ENCODE assay signal across 23 mouse cellular contexts in genomic region chr11:114114674-114115073, GRCm38 (mm10). TPM values are rescaled to one million over a fixed set of nuclear protein-coding genes. Genes with fewer than 3 reads are reported as not detected.
DNase-seq lines count a peak whose midpoint lies in the region; ATAC-seq and TF ChIP-seq lines count a peak whose summit lies in the region.
"Had no signal": no experiment of that assay in that cellular context is flagged by ENCODE, and none has a peak within 500 bp of the region (broad histone marks: within the 10 kb centered on the region; RNA-seq: fewer than 3 reads in every experiment).

No protein-coding gene starts in this region.

- no peak overlapping the region for H3K4me3 ChIP-seq in gastrocnemius, adult 2 months
- no peak overlapping the region for H3K4me3 ChIP-seq in kidney, postnatal 0 days (replicated peaks; ENCODE audit: low read depth, low read length)
- no peak overlapping the region for H3K4me3 ChIP-seq in stomach, postnatal 0 days (ENCODE audit: low read depth, low read length)
- H3K4me3 ChIP-seq: embryonic facial prominence, embryonic 15.5 days; erythroblast, embryonic 14.5 days; heart, embryonic 15.5 days had no signal

- no peak for TF ChIP-seq POLR2A in brain, embryonic 14.5 days (IDR thresholded peaks at IDR 0.05; ENCODE audit: borderline replicate concordance, extremely low read depth, insufficient read depth, insufficient read length, poor library complexity, severe bottlenecking)

- no peak for ATAC-seq in kidney, postnatal 0 days (replicated peaks; ENCODE audit: low FRiP score, low read depth)
- no peak for ATAC-seq in stomach, postnatal 0 days (ENCODE audit: low FRiP score, low TSS enrichment)
- ATAC-seq: CD4-positive, CD25-positive, alpha-beta regulatory T cell, adult 4 months had no signal

- TF ChIP-seq EP300 in stomach, postnatal 0 days (optimal IDR thresholded peaks at IDR 0.05): no peak

- H3K9me3 ChIP-seq in kidney, postnatal 0 days (replicated peaks; ENCODE audit: low read length): no peaks in the 10 kb centered on the region
- no peaks in the 10 kb centered on the region for H3K9me3 ChIP-seq in stomach, postnatal 0 days (ENCODE audit: control insufficient read depth, low read length)
- H3K9me3 ChIP-seq: embryonic facial prominence, embryonic 15.5 days; heart, embryonic 15.5 days had no signal

- H3K27ac ChIP-seq in gastrocnemius, adult 2 months: no peak overlapping the region
- no peak overlapping the region for H3K27ac ChIP-seq in kidney, postnatal 0 days
- no peak overlapping the region for H3K27ac ChIP-seq in stomach, postnatal 0 days (replicated peaks)
- H3K27ac ChIP-seq: embryonic facial prominence, embryonic 15.5 days; heart, embryonic 15.5 days had no signal

- WGBS in kidney, postnatal 0 days: 71% methylated on average over 12 of the region's 12 CpGs
- WGBS in stomach, postnatal 0 days: 65% methylated on average over 12 of the region's 12 CpGs

- no peak for DNase-seq in gastrocnemius, adult 2 months
- no peak for DNase-seq in gastrocnemius, adult 18-20 months (ENCODE audit: low spot score)
- no peak for DNase-seq in kidney, postnatal 0 days (ENCODE audit: low spot score)
- no peak for DNase-seq in kidney, postnatal 14 days
- peak; percentile 53 for DNase-seq in brain, embryonic 14.5 days (ENCODE audit: low read depth)
- no peak for DNase-seq in stomach, postnatal 0 days (ENCODE audit: low spot score)
- no peak for DNase-seq in spleen, adult 12 weeks (ENCODE audit: low spot score)
- DNase-seq: adrenal gland, adult 8-10 months; cerebellum, adult 11 months; cerebellum, adult 8-10 months; cerebellum, postnatal 14 days; gastrocnemius, postnatal 10 days; heart, adult 18-20 months; heart, postnatal 14 days; kidney, adult 2 months had no signal

- peak; percentile 6; the same call in 1 of the 2 replicates for TF ChIP-seq CTCF in gastrocnemius, adult 2 months (IDR thresholded peaks at IDR 0.05)
- TF ChIP-seq CTCF in kidney, postnatal 0 days (IDR thresholded peaks at IDR 0.05; ENCODE audit: low read depth): peak; percentile 8; the same call in 1 of the 2 replicates
- TF ChIP-seq CTCF in brain, embryonic 14.5 days (IDR thresholded peaks at IDR 0.05; ENCODE audit: borderline replicate concordance, extremely low read depth, insufficient read depth, insufficient read length): 0 out of 2 replicates have a peak, but pooled peaks have one; percentile 6
- TF ChIP-seq CTCF in stomach, postnatal 0 days (IDR thresholded peaks at IDR 0.05; ENCODE audit: low read depth): peak; percentile 34

- intact Hi-C loops in gastrocnemius, adult 2 months (cut with DNase I): no loop called here

- H3K27me3 ChIP-seq in kidney, postnatal 0 days (ENCODE audit: insufficient read depth, low read length): no peaks in the 10 kb centered on the region
- no peaks in the 10 kb centered on the region for H3K27me3 ChIP-seq in stomach, postnatal 0 days (ENCODE audit: control insufficient read depth, insufficient read depth, low read length)
- H3K27me3 ChIP-seq: embryonic facial prominence, embryonic 15.5 days; heart, embryonic 15.5 days had no signal

- no peaks in the 10 kb centered on the region for H3K36me3 ChIP-seq in kidney, postnatal 0 days (ENCODE audit: insufficient read depth, low read length)
- no peaks in the 10 kb centered on the region for H3K36me3 ChIP-seq in stomach, postnatal 0 days (ENCODE audit: control insufficient read depth, insufficient read depth, low read length)
- H3K36me3 ChIP-seq: embryonic facial prominence, embryonic 15.5 days; G1E; heart, embryonic 15.5 days had no signal

- H3K9ac ChIP-seq in kidney, postnatal 0 days (ENCODE audit: low read depth, low read length): no peak overlapping the region
- no peak overlapping the region for H3K9ac ChIP-seq in stomach, postnatal 0 days (ENCODE audit: low read length)
- H3K9ac ChIP-seq: embryonic facial prominence, embryonic 15.5 days; heart, embryonic 15.5 days had no signal

- H3K4me1 ChIP-seq in kidney, postnatal 0 days (replicated peaks; ENCODE audit: insufficient read depth, low read length): no peaks in the 10 kb centered on the region
- no peaks in the 10 kb centered on the region for H3K4me1 ChIP-seq in stomach, postnatal 0 days (replicated peaks; ENCODE audit: control insufficient read depth, insufficient read depth)

- no peak overlapping the region for H3K4me2 ChIP-seq in kidney, postnatal 0 days (ENCODE audit: low read length)
- H3K4me2 ChIP-seq in stomach, postnatal 0 days (replicated peaks; ENCODE audit: low read depth): no peak overlapping the region
- H3K4me2 ChIP-seq: embryonic facial prominence, embryonic 15.5 days; heart, embryonic 11.5 days; heart, embryonic 15.5 days had no signal

RNA-seq across cellular contexts. Expression of gene Sdk2, which starts 47.8 kb away (rescaled TPM):
- under 1 TPM; 0.23 to 0.84 TPM for total RNA-seq in gastrocnemius, adult 2 months (2021)
- total RNA-seq in gastrocnemius, adult 18-20 months (2021): under 1 TPM; 0.41 to 0.57 TPM
- polyA plus RNA-seq in kidney, postnatal 0 days (2015; fragmentation: Nextera tagmentation; extraction: Ambion mirVana): 1.6 and 2.2 TPM in 2 replicates
- polyA plus RNA-seq in brain, embryonic 14.5 days (2012; rRNA removed): 2.1 and 6.7 TPM in 2 replicates
- polyA plus RNA-seq in stomach, postnatal 0 days (2015; fragmentation: Nextera tagmentation; extraction: Ambion mirVana): 0.45 and 0.75 TPM in 2 replicates
- total RNA-seq: common myeloid progenitor, adult 5-6 weeks; hematopoietic stem cell, adult 5-6 weeks had no signal
- polyA plus RNA-seq: G1E had no signal
